Mouse (Mus musculus) liver, embryonic 14.5 days (tissue): ENCODE data around the gene Naga. TPM values are rescaled to one million over a fixed set of nuclear protein-coding genes. Genes with fewer than 3 reads are reported as not detected.

Source experiments
- ATAC-seq: fragments of 200-750 bp; cut with Nextera tagmentation; 2 replicates; pipeline ENCODE4 v1.8.0; 2017; ENCODE audit warnings: moderate number of reproducible peaks, mild to moderate bottlenecking, moderate library complexity; ENCODE audit not compliant: insufficient read depth
- DNase-seq, 3 experiments: peaks; one replicate each; pipeline ENCODE4 v3.0.0-alpha.2; 2012 to 2013; ENCODE audit warnings: low read depth in 3 of 3, low spot score in 3 of 3
- H3K27ac ChIP-seq: fragments of 300-500 bp; sonication (generic); 2 replicates; pipeline ENCODE4 v1.5.1; 2014; ENCODE audit warnings: moderate library complexity, mild to moderate bottlenecking, control low read depth, inconsistent platforms
- H3K27me3 ChIP-seq: fragments of 300-500 bp; sonication (generic); 2 replicates; pipeline ENCODE4 v1.6.1; 2014; ENCODE audit warnings: mild to moderate bottlenecking, low read length, moderate library complexity; ENCODE audit not compliant: control insufficient read depth, insufficient read depth
- H3K36me3 ChIP-seq: fragments of 300-500 bp; sonication (generic); replicated peaks from 2 replicates; pipeline ENCODE4 v1.6.1; 2014; ENCODE audit warnings: low read depth; ENCODE audit not compliant: control insufficient read depth, insufficient read depth
- H3K4me1 ChIP-seq, 2 experiments: fragments of 200-500 bp in 1 of 2; fragments of 300-500 bp in 1 of 2; sonication (generic) in 1 of 2; replicated peaks; 2 replicates each; pipeline ENCODE4 v1.6.1; 2012 to 2014; ENCODE audit warnings: antibody characterized with exemption in 1 of 2, inconsistent platforms in 1 of 2, low read length in 1 of 2; ENCODE audit not compliant: control insufficient read depth in 2 of 2, insufficient read depth in 2 of 2
- H3K4me2 ChIP-seq: fragments of 300-500 bp; sonication (generic); 2 replicates; pipeline ENCODE4 v1.6.1; 2014; ENCODE audit warnings: low read depth, mild to moderate bottlenecking, control low read depth, moderate library complexity
- H3K4me3 ChIP-seq, 2 experiments: fragments of 200-500 bp in 1 of 2; fragments of 300-500 bp in 1 of 2; sonication (generic) in 1 of 2; 2 replicates each; pipeline ENCODE4 v1.5.1; 2012 to 2014; ENCODE audit warnings: low read depth in 2 of 2, low read length in 2 of 2, mild to moderate bottlenecking in 2 of 2, control low read depth in 1 of 2, inconsistent platforms in 1 of 2, moderate library complexity in 1 of 2; ENCODE audit not compliant: insufficient read depth in 1 of 2
- H3K9ac ChIP-seq: fragments of 300-500 bp; sonication (generic); replicated peaks from 2 replicates; pipeline ENCODE4 v1.6.1; 2014; ENCODE audit warnings: mild to moderate bottlenecking, control low read depth, moderate library complexity
- H3K9me3 ChIP-seq: fragments of 300-500 bp; sonication (generic); 2 replicates; pipeline ENCODE4 v1.6.1; 2016; ENCODE audit warnings: low read length, mixed read lengths; ENCODE audit not compliant: control insufficient read depth
- CTCF ChIP-seq: IDR thresholded peaks from 2 replicates; pipeline ENCODE4 v1.5.1; 2016; ENCODE audit warnings: antibody characterized with exemption, low read depth, control low read depth
- EP300 ChIP-seq: IDR thresholded peaks from 2 replicates; pipeline ENCODE4 v1.6.1; 2016; ENCODE audit warnings: antibody characterized with exemption, low read depth
- WGBS: fragments of 180-500 bp; shearing (Covaris S2); extraction: QIAGEN DNeasy Blood & Tissue Kit; methylation state at CpG from one replicate; pipeline ENCODE4 v1.1.7; 2014; ENCODE audit not compliant: insufficient replicate concordance; 5-methylcytosine and 5-hydroxymethylcytosine counted together
- polyA plus RNA-seq, 2 experiments: library from polyadenylated mRNA; depleted of rRNA in 1 of 2; stranded (reverse) in 1 of 2; unstranded in 1 of 2; fragments of >200 nt; fragmentation: Nextera tagmentation in 1 of 2; extraction: Ambion mirVana in 1 of 2; gene quantifications; 2 replicates each; pipeline versions ENCODE4 v1.2.1 to v1.2.3; 2012 to 2014

The Naga gene
- polyA plus RNA-seq, 2 experiments, result 34.2 to 47.7 TPM

DNA sequence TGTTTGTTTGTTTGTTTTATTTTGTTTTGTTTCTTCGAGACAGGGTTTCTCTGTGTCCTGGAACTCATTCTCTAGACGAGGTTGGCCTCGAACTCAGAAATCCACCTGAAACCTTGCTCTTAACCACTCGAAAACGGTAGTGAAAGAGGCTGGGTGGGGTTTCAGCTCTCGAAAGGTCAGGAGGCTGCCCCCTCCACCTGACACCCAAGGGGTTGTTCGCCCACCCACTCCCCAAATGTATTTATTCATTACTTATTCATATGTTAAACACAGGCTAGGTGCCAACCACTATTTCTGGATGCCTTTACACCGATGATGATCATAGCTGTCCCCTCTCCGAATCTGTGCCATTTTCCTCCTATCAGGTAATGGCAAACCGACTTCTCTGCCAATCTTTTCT lies 425 bp upstream of the Naga start:
- Histone ChIP-seq H3K9me3 (no peaks in the 10 kb centered on the region), H3K36me3 (peaks cover 42% of the 10 kb centered on the region), H3K4me1 (peaks cover 46 to 54% of the 10 kb centered on the region in 2 experiments), H3K4me2 (peak overlapping the region; percentile 93), H3K4me3 (peak overlapping the region; percentile 29 to 81), H3K27ac (peak overlapping the region; percentile 99), H3K9ac (peak overlapping the region; percentile 98), H3K27me3 (no peaks in the 10 kb centered on the region)
- TF ChIP-seq EP300 (no peak), CTCF (no peak)
- 37% methylated on average over 10 of the region's 10 CpGs for WGBS
- DNase-seq, result no peak
- no peak for ATAC-seq

DNA sequence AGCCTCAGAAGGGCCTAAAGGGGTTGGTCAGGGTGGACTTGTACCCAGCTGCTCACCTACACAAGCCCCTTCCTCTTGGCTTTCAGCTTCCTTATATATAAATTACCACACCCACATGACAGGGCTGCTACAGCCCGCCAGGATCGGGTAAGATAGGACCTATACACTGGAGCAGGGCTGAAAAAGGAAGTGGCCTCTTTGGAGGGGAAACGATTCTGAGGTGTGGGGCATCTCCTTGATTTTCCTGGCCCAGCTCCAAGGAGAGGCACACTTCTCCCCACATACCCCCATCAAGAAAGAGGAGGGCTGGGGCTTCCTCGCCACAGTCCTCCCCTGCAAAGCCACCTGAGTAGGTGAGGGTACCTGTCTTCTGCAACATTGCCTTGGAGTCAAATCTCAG lies 850 bp downstream of the Naga start:
- H3K4me1 ChIP-seq, result peaks cover 33 to 42% of the 10 kb centered on the region in 2 experiments
- H3K27me3 ChIP-seq, result no peaks in the 10 kb centered on the region
- H3K36me3 ChIP-seq, result peaks cover 32% of the 10 kb centered on the region
- peak overlapping the region; percentile 93 for H3K4me2 ChIP-seq
- no peaks in the 10 kb centered on the region for H3K9me3 ChIP-seq
- peak overlapping the region; percentile 75 for H3K27ac ChIP-seq
- DNase-seq, result peak in 1 of 3 experiments; percentile 32
- no peak for ATAC-seq
- 4% methylated on average over 4 of the region's 4 CpGs for WGBS
- H3K9ac ChIP-seq, result peak overlapping the region; percentile 87
- TF ChIP-seq EP300 (no peak), CTCF (no peak)
- peak overlapping the region; percentile 81 to 84 for H3K4me3 ChIP-seq

DNA sequence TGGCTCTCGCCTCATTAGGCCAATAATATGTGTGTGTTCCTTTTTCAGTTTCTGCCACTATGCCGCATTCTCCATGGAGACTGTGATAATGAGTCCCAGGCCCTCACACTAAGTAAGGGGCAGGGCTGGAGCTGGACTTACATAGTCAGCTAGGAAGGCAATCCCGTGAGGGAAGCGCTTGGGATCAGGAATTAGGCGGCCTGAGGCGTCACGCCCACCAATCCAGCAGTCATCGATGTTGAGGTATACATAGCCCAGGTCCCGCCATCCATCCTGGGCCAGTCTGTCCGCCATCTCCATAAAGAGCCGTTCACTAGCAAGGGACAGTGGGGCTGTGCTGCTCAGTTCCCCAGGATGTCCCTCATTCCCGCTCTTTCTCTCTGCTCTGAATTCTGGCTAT lies 2.1 kb downstream of the Naga start:
- H3K4me1 ChIP-seq, result peaks cover 26 to 32% of the 10 kb centered on the region in 2 experiments
- H3K4me2 ChIP-seq, result peak overlapping the region; percentile 93
- TF ChIP-seq EP300 (no peak), CTCF (no peak)
- 88% methylated on average over 12 of the region's 12 CpGs for WGBS
- no peaks in the 10 kb centered on the region for H3K27me3 ChIP-seq
- peaks cover 33% of the 10 kb centered on the region for H3K36me3 ChIP-seq
- DNase-seq (no peak), ATAC-seq (no peak)
- H3K9me3 ChIP-seq, result no peaks in the 10 kb centered on the region
- peak overlapping the region in 1 of 2 experiments; percentile 81; a peak in 2 of 4 replicates for H3K4me3 ChIP-seq
- H3K27ac ChIP-seq, result no peak overlapping the region; the same call in 1 of the 2 replicates
- peak overlapping the region; percentile 3; the same call in 1 of the 2 replicates for H3K9ac ChIP-seq

DNA sequence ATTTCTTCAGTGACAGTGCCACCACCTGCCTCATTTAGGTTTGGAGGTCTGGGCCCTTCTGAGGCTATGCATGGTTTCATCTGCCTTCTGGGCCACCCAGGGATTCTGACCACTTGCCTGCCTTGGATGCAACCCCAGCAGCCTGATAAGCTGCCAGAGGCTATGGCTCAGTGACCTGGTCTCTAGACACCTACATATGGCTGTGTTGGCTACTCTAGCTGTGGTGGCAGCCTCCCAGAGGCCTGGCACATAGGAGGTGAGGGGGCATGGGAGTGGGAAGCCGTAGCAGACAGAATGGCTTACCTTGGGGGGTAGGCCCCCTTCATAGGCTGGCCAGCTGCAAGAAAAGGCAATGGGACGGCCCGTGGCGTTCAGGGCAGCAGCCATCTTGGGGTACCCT lies 3.5 kb downstream of the Naga start:
- Histone ChIP-seq H3K9me3 (no peaks in the 10 kb centered on the region), H3K4me1 (peaks cover 22 to 24% of the 10 kb centered on the region in 2 experiments), H3K4me2 (no peak overlapping the region), H3K27me3 (no peaks in the 10 kb centered on the region), H3K4me3 (no peak overlapping the region), H3K9ac (no peak overlapping the region), H3K27ac (no peak overlapping the region), H3K36me3 (peaks cover 37% of the 10 kb centered on the region)
- WGBS, result 81% methylated on average over 4 of the region's 4 CpGs
- no peak for TF ChIP-seq CTCF
- TF ChIP-seq EP300, result no peak
- ATAC-seq, result no peak
- no peak for DNase-seq

DNA sequence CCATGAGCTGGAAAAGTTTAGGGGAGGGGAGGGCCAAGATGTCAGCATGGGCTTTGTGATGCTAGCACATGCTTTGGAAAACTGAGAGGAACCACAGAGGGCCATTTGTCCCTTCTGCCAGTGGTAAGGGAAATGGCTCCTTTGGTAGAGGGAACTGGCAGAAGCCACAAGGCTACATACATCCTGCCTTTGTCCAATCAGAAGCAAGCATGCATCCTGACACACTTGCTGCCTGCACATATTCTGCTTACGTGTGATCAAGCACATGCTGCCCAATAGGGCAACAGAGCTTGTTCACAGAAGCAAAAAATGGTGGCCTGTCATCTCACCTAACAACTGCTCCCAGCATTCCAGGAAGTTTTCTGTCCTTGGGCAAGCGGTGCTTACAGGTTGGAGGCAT lies 13.3 kb downstream of the Naga start:
- Histone ChIP-seq H3K4me3 (no peak overlapping the region), H3K27ac (no peak overlapping the region), H3K36me3 (peaks cover 9% of the 10 kb centered on the region), H3K27me3 (no peaks in the 10 kb centered on the region), H3K4me1 (peaks cover 0 to 6% of the 10 kb centered on the region in 2 experiments; a peak in 1 of 4 replicates), H3K9ac (no peak overlapping the region), H3K4me2 (no peak overlapping the region), H3K9me3 (no peaks in the 10 kb centered on the region)
- 55% methylated on average over 2 of the region's 2 CpGs for WGBS
- DNase-seq (no peak), ATAC-seq (no peak)
- TF ChIP-seq EP300, result no peak
- TF ChIP-seq CTCF, result no peak
